Mouse (Mus musculus) heart, adult 9 months (tissue): ENCODE measurements around the gene Cap1.

Experiments used
- DNase-seq, 2 experiments: peaks; one replicate each; pipeline ENCODE4 v3.0.0; 2022; ENCODE audit warnings: low spot score in 2 of 2

Gene Cap1

DNA sequence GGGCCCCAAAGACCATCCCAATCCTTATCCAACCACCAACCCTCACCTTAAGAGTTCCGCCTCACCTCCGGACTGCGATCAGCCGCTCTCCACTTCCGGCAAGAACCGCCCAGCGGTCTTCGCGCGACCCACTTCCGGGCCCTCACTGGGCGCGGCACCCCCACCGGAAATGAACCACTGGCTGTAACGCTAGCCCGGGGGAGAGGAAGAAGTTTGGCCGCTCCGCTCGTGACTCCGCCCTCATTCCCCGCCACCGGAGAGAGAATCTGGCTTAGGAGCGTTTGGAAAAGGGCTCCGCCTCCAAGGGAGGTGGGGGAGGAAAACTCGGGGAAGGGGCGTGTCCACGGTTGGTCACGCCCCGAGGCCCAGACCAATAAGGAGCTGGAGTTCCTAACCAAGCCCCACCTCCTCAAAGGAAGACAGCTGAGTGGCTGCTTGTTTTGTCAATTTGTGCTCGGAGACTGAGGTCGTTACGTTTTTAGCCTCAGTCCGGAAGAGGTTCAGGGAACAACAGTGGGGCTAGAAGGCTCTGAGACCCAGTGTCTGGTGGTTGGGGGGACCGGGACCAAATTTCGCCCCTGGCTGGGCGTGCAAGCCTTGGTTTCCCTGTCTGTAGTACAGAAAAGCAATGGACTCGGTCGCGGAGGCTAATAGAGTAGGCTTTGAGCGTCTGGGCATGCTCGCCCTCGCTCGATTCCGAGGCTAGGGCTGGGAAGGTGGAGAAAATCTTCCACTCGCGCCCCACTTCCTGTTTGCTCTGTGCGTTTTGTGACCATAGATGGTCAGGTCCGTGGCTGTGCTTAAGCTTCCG, at the start of gene Cap1:
TSS of gene Cap1 (minus strand) at position 289 of the 811 bp plus-strand sequence.
- peak; percentile 99 to 100 for DNase-seq

GRCm38 (mm10) chr4:122933857-122934256, 48.0 kb upstream of the Cap1 start:
- DNase-seq, result no peak

GRCm38 (mm10) chr4:122933051-122933591, 47.3 kb upstream of the Cap1 start:
- DNase-seq, result no peak

- DNase-seq, result no peak
Observed at GRCm38 (mm10) chr4:122932239-122932978, 46.6 kb upstream of the Cap1 start.

GRCm38 (mm10) chr4:122930939-122931590, 45.2 kb upstream of the Cap1 start:
- DNase-seq, result no peak

DNA sequence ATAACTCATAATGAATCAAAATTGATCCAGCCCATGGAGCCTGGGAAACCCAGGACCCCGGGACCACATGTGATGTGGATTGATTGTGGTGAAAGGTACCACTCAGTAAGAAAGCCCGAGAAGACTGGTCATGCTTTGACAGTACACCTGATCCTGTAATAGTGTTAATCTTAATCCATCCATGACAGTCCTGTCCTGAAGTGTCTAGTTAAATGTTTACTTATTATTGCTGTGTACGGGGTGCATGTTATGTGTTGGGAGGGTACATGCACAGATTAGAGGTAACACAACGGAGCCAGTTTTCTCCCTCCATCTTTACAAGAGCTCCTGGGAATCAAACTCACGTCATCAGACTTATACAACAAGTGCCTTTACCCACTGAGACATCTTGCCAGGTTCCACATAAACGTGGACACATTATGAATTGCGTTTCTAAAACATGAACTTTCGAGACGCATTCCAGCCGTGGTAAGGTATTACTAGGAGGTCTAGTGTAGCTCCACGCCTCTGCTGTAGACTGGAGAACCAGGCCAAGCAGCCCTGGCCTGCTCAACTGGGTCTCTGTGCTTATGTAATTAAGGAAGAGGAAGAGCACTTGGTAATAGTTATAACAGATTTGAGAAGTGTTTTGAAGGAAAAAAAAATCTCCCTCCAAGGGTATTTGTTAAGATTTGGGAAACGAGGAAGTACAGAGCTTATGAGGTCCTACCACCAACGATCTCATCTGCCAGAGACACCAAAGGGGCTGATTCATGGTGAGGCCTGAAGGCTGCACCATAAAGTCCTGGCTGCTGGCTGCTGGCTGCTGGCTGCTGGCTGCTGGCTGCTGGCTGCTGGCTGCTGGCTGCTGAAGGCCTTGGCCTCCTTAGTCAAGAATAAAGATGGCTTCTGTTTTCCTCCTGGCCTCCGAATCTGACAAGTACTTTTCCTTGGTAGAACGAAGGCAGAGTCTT, 37.8 kb upstream of the Cap1 start:
- peak; percentile 26 to 47 for DNase-seq

- peak in 1 of 2 experiments; percentile 33 for DNase-seq
Observed at GRCm38 (mm10) chr4:122922841-122923240, 37.0 kb upstream of the Cap1 start.

GRCm38 (mm10) chr4:122915985-122916384, 30.1 kb upstream of the Cap1 start:
- no peak for DNase-seq

- DNase-seq, result no peak
Observed at GRCm38 (mm10) chr4:122914186-122914585, 28.3 kb upstream of the Cap1 start.

- DNase-seq, result no peak
Observed at GRCm38 (mm10) chr4:122912613-122913012, 26.8 kb upstream of the Cap1 start.

DNA sequence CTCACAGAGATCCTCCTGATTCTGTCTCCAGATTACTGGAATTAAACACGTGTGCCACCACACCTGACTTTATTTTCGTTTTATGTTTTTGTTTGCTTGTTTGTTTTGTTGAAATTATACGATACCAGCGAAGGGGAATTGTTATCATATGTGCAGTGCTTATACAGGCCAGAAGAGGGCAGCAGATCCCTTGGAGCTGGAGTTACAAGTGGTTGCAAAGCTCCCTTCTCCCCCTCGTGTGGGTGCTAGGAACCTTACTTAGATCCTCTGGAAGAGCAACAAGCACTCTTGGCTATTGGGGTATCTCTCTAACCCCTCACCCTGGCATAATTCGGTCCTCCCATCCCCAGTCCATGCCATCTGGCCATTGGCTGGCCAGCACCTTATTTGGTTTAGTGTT, 24.7 kb upstream of the Cap1 start:
- DNase-seq, result no peak

DNA sequence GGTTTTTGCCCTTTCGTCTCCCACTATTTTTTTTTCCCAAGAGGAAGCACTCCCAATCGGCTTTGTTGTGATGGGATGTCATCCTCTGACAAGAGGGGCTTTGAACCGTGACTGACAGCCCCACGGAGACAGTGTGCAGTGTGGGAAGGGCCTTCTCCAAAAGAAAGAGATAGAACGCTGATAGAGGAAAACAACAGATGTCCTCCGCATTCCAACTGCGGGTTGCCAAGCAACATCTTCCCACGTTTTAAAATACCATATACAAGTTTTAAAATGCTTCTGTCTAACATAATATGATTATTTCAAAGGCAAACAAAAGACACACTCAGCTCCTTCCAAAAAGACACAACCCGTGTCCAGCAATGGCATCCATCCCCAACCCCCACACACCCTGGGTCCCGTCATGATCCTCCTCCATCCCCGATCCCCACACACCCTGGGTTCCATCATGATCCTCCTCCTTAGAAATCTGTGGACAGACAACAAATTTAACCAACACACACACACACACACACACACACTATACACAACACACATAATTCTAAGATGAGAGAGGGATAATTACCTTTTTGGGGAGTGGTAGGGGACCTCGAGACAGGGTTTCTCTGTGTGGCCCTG, 23.8 kb upstream of the Cap1 start:
- no peak for DNase-seq

GRCm38 (mm10) chr4:122905359-122905758, 19.5 kb upstream of the Cap1 start:
- DNase-seq, result no peak

DNA sequence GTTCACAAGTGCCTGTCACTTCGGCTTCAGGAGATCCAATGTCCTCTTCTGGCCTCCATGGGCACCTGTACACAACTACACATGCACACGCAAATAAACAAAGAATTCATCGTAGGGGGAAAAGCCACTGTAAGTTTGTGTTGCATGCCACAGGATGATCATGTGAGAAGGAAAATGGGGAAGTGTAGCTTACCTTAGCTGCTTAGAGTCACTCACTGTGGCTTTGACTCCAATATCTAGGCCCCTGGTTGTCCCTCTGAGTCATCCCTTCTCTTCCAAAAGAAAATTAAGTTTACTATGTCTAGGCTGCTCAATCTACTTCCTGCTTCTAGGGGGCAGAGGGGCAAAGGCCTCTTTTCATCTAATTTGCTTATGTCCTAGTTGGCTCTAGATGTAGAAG, 17.9 kb upstream of the Cap1 start:
- DNase-seq, result no peak

GRCm38 (mm10) chr4:122902156-122902555, 16.3 kb upstream of the Cap1 start:
- no peak for DNase-seq

GRCm38 (mm10) chr4:122898313-122898712, 12.5 kb upstream of the Cap1 start:
- DNase-seq, result peak in 1 of 2 experiments; percentile 51

DNA sequence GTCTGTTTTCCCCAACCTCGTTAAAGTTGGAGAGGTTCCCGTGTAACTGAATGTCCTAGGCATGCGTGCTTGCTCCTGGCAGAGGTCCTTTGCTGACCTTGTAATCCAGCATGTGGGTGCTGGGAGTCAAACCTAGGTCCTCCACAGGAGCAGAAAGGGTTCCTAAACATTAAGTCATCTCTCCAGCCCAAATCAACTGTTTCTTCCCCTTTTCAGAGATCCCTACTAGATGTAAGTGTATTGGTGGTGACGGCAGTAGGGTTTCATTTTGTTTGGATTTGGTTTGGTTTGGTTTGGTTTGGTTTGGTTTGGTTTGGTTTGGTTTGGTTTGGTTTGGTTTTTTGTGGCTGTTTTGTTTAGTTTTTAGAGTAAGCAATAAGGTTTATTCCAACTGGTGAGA, 11.9 kb upstream of the Cap1 start:
- no peak for DNase-seq

- peak in 1 of 2 experiments; percentile 53 for DNase-seq
Observed at GRCm38 (mm10) chr4:122892157-122892556, 6.3 kb upstream of the Cap1 start.

- no peak for DNase-seq
Observed at GRCm38 (mm10) chr4:122891597-122891996, 5.7 kb upstream of the Cap1 start.

- peak; percentile 73 to 74 for DNase-seq
Observed at GRCm38 (mm10) chr4:122890881-122891481, 5.1 kb upstream of the Cap1 start.
